Mouse (Mus musculus) bone marrow macrophage, adult 2 months (primary cell): ENCODE results near the gene Tesk2. TPM values are rescaled to one million over a fixed set of nuclear protein-coding genes. Genes with fewer than 3 reads are reported as not detected.

Source experiments
- H3K27ac ChIP-seq: 2 replicates; pipeline ENCODE4 v1.5.1; 2012; ENCODE audit warnings: low read depth, low read length; ENCODE audit not compliant: insufficient read depth
- H3K4me1 ChIP-seq: 2 replicates; pipeline ENCODE4 v1.6.1; 2012; ENCODE audit warnings: low read length; ENCODE audit not compliant: control insufficient read depth, insufficient read depth
- H3K4me3 ChIP-seq: 2 replicates; pipeline ENCODE4 v1.5.1; 2012; ENCODE audit warnings: mild to moderate bottlenecking, low read length, moderate library complexity; ENCODE audit not compliant: insufficient read depth
- CTCF ChIP-seq: IDR thresholded peaks from 2 replicates; pipeline ENCODE4 v1.5.1; 2012; ENCODE audit warnings: low read depth, mild to moderate bottlenecking, low read length, moderate library complexity
- POLR2A ChIP-seq: IDR thresholded peaks from 2 replicates; pipeline ENCODE4 v1.6.1; 2012; ENCODE audit warnings: mild to moderate bottlenecking, low read depth, low read length, borderline replicate concordance
- polyA plus RNA-seq: library from polyadenylated mRNA; stranded (reverse); fragments of >200 nt; gene quantifications from 2 replicates; pipeline ENCODE4 v1.2.4, GENCODE M21; 2012; ENCODE audit not compliant: missing spikeins, insufficient read depth, insufficient read length

Gene Tesk2
- polyA plus RNA-seq, 1 experiment: 13.2 TPM

DNA sequence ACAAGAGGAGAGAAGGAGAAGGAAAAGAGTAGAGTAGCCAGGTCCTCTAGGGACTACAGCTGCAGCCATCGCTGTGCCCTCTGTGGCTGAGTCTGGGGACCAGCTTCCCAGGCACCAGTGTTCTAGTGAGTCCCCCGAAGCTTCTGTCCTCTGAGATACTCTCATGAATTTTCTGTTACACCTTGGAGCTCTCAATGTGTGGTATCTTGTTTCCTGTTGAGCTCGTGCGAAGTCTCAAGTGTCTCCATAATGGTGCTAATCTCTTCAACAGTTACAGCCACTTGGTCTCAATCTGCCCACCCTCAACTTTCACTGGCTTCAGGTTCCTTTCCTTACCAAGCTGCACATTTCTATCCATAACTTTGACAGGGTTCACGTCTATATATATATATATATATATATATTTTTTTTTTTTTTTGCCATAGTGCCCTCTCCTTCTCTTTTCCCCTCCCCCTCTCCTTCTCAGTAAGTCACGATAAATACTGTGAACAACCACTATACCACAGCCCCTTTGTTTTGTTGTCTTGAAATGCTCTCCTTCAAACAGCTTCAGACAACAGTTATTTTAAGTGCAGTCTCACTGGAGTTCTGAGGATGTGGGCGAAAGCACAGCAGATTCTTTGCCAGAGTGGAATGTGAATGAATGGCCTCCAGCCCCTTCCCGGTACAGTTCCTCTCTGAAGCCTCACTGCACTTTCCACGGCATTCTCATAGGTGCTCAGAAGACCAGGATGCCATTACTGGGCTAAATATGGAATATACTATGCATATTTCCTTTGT lies 18.4 kb downstream of the Tesk2 start:
- Histone ChIP-seq H3K4me1 (0 out of 2 replicates have a peak, but pooled peaks cover 2% of the 10 kb centered on the region), H3K4me3 (no peak overlapping the region), H3K27ac (no peak overlapping the region)
- TF ChIP-seq CTCF (no peak), POLR2A (no peak)

DNA sequence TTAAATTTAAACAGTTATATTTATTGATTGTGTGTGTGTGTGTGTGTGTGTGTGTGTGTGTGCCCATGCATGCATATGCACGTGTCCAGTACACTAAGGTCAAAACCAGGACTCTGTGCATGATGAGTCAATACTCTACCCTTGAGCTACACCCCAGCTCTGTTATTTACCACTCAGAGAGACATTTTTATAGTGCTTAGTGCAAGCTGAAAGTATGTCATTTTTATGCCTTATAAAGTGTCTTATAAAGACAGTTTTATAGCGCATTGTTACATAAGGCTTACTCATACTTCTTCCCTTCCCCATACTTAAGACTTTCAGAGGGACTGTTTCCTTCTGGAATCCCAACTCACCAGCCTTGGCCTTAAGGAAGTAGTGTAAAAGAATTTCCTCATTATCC lies 29.0 kb downstream of the Tesk2 start:
- peaks cover 14% of the 10 kb centered on the region for H3K4me1 ChIP-seq
- H3K27ac ChIP-seq: no peak overlapping the region
- no peak for TF ChIP-seq POLR2A
- no peak for TF ChIP-seq CTCF
- H3K4me3 ChIP-seq: no peak overlapping the region

DNA sequence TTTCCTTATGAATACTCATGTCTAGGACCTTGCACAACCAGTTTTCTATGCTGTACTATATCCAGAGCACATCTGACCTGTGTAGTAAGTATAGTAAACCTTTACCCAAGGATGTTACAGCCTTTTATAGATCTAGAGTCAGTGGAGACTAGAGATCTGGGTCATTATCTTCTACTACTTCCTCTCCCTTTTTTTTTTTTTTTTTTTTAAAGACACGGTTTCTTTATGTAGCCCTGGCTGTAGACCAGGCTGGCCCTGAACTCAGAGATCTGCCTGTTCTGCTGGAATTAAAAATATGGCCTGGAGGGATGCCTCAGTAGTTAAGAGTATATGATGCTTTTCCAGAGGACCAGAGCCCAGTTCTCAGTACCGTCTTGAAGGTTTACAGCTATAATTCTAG lies 41.2 kb downstream of the Tesk2 start:
- TF ChIP-seq CTCF: no peak
- TF ChIP-seq POLR2A: no peak
- no peak overlapping the region for H3K4me3 ChIP-seq
- no peak overlapping the region for H3K27ac ChIP-seq
- no peaks in the 10 kb centered on the region for H3K4me1 ChIP-seq

DNA sequence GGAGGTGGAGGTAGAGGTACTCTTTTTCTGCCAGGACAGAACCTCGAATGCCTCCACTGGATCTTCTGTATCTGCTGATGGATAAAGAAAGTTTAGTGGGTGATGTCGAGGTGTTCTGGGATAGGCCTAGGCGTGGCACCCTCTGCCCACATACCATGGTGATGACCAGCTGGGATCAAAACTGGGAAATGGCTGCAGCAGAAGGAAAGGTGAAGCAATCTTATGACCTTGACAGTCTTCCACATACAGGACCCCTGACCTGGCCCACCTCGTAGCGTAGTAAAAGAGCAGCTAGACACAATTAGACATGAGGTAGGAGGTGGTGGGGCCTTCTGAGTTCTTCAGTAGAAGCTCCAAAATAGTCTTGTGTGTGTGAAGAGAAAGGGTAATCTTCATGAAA lies 43.3 kb downstream of the Tesk2 start:
- Histone ChIP-seq H3K4me3 (no peak overlapping the region), H3K4me1 (no peaks in the 10 kb centered on the region; the same call in 1 of the 2 replicates), H3K27ac (no peak overlapping the region)
- TF ChIP-seq CTCF (no peak), POLR2A (no peak)

DNA sequence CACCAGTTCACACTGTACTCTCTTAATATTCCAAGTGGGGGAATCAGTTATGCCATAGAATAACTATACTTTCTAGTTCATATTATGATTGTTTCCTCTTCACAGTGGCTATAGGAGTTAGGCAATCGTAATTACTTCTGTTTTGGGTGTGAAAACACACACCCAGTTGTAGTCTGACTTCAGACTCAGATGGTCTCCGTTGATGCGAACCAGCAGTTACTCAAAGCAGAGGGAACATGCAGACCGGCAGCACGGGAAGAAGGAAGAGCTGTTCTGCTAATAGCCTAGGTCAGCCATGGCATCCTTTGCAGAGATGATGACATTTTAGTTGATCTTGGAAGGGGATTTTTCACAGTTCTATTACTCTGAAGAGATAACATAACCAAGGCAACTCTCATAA lies 47.8 kb downstream of the Tesk2 start:
- Histone ChIP-seq H3K4me3 (no peak overlapping the region), H3K27ac (no peak overlapping the region), H3K4me1 (no peaks in the 10 kb centered on the region; the same call in 1 of the 2 replicates)
- no peak for TF ChIP-seq POLR2A
- no peak for TF ChIP-seq CTCF

DNA sequence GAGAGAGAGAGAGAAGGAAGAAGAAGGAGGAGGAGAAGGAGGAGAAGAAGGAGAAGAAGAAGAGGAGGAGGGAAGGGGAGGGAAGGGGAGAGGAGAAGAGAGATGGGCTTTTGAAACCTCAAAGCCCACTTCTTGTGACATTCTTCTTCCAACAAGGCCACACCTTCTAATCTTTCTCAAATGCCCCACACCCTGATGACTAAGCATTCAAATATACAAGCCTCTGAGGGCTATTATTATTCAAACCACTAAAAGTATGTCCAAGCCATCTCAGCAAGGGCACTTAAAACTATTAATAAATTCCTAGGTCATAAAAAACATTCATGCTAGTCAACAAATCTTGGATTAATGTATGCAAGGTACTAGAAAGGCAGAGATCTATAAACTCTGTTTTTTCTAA lies 48.3 kb downstream of the Tesk2 start:
- TF ChIP-seq POLR2A: no peak
- no peak for TF ChIP-seq CTCF
- no peaks in the 10 kb centered on the region; the same call in 1 of the 2 replicates for H3K4me1 ChIP-seq
- H3K27ac ChIP-seq: no peak overlapping the region
- H3K4me3 ChIP-seq: no peak overlapping the region

DNA sequence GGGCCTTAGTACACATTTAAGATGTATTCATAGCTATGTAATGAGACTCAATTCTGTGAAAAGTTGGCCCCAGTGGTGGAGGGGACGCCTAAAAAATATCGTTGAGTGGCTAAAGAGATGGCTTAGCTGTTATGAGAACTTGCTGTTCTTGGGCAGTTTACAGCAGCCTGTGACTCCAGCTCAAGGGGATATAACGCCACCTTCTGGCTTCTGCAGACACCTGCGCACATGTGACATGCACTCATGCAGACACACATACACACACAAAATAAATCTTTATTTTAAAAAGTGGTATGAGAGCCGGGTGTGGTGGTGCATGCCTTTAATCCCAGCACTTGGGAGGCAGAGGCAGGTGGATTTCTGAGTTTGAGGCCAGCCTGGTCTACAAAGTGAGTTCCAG lies 55.6 kb downstream of the Tesk2 start:
- TF ChIP-seq CTCF (no peak), POLR2A (no peak)
- H3K27ac ChIP-seq: no peak overlapping the region
- H3K4me1 ChIP-seq: peaks cover 11% of the 10 kb centered on the region
- no peak overlapping the region for H3K4me3 ChIP-seq

DNA sequence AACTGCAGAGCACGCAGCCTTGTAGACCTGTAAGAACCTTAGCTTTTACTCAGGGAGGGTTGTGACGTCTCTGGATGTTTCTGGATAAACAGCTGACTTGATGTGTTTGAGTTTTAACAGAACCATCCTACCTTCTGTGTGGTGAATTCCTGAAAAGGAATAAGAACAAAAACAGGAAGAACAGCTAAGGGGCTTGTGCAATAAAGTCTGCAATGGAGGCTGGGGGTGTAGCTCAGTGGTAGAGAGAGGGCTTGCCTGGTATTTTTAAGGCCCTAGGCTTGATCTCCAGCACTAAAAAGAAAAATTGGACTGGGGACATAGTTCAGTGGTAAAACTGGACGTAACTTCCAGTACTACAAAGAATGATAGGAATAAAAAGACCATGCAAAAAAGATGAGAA lies 56.3 kb downstream of the Tesk2 start:
- H3K4me1 ChIP-seq: peaks cover 13% of the 10 kb centered on the region
- TF ChIP-seq POLR2A (no peak), CTCF (no peak)
- no peak overlapping the region for H3K4me3 ChIP-seq
- no peak overlapping the region for H3K27ac ChIP-seq

DNA sequence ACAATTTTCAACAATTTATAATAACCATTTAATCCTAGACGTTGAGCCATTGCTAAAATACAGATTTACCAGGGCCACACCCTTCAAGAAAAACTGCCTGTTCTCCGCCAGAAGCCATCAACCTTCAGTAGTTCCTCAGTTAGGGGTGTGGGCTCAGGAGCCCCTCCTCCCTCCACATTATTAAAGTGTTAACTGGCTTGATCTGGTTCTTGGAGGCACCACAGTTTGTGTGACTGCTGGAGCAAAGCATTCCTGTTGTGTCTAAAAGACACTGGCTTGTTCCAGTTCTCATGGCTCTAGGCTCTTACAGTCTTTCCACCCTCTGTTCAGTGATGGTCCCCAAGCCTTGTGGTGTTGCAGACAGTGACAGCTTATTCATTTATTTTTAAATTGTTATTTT lies 59.8 kb downstream of the Tesk2 start:
- peaks cover 13% of the 10 kb centered on the region for H3K4me1 ChIP-seq
- TF ChIP-seq CTCF (no peak), POLR2A (no peak)
- no peak overlapping the region for H3K27ac ChIP-seq
- H3K4me3 ChIP-seq: no peak overlapping the region

DNA sequence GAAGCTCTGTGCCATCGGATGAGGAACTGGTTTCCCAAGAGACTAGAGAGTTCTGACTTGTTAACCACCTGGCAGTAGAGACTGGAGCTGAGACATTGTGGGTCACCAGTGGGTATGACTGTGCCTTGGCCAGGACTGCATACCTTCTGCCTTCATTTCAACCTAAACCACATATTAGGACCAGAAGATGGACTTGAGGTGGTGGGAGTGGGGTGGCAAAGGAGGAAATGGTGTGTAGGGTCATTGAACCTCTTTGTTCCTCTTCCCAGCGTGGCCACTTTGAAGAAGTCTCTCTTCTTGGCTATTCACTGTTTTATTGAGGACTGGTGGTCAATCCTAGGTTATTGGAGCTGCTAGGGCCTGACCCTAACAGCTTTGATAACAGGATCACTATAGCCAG lies 60.6 kb downstream of the Tesk2 start:
- Histone ChIP-seq H3K4me1 (peaks cover 13% of the 10 kb centered on the region), H3K27ac (no peak overlapping the region), H3K4me3 (no peak overlapping the region)
- TF ChIP-seq CTCF: no peak
- TF ChIP-seq POLR2A: no peak
